Mouse (Mus musculus) right cerebral cortex, adult 18-20 months (tissue): ENCODE measurements around the gene Hes1.

Source experiments
- DNase-seq: peaks from one replicate; pipeline ENCODE4 v3.0.0; 2022; ENCODE audit warnings: mixed read lengths

Gene Hes1

GRCm38 (mm10) chr16:30052271-30052670 lies 11.9 kb upstream of the Hes1 start:
- DNase-seq: no peak

GRCm38 (mm10) chr16:30052839-30053511 lies 11.2 kb upstream of the Hes1 start:
- DNase-seq: no peak

- DNase-seq: no peak
These were observed 9.6 kb upstream of the Hes1 start for GRCm38 (mm10) chr16:30054541-30054940.

- no peak for DNase-seq
These were observed 8.8 kb upstream of the Hes1 start for GRCm38 (mm10) chr16:30055361-30055889.

GRCm38 (mm10) chr16:30055927-30056326 lies 8.3 kb upstream of the Hes1 start:
- no peak for DNase-seq

- DNase-seq: no peak
These were observed 7.3 kb upstream of the Hes1 start for GRCm38 (mm10) chr16:30056906-30057305.

GRCm38 (mm10) chr16:30058974-30059717 lies 5.0 kb upstream of the Hes1 start:
- DNase-seq: no peak

- DNase-seq: no peak
These were observed 3.8 kb upstream of the Hes1 start for GRCm38 (mm10) chr16:30060412-30060811.

- DNase-seq: no peak
These were observed 1.7 kb upstream of the Hes1 start for GRCm38 (mm10) chr16:30062242-30063030.

- DNase-seq: no peak
These were observed 883 bp upstream of the Hes1 start for GRCm38 (mm10) chr16:30063121-30063881.

GRCm38 (mm10) chr16:30064613-30065012 lies 429 bp downstream of the Hes1 start:
- DNase-seq: no peak

GRCm38 (mm10) chr16:30065077-30065476 lies 893 bp downstream of the Hes1 start:
- peak; percentile 88 for DNase-seq

- DNase-seq: peak; percentile 60
These were observed 1.5 kb downstream of the Hes1 start for GRCm38 (mm10) chr16:30065537-30066183.

- peak; percentile 61 for DNase-seq
These were observed 2.1 kb downstream of the Hes1 start for GRCm38 (mm10) chr16:30066184-30066851.

- DNase-seq: peak; percentile 85
These were observed 2.7 kb downstream of the Hes1 start for GRCm38 (mm10) chr16:30066852-30067301.

- no peak for DNase-seq
These were observed 4.1 kb downstream of the Hes1 start for GRCm38 (mm10) chr16:30068041-30069020.

- no peak for DNase-seq
These were observed 5.4 kb downstream of the Hes1 start for GRCm38 (mm10) chr16:30069580-30069949.

GRCm38 (mm10) chr16:30069950-30070770 lies 6.0 kb downstream of the Hes1 start:
- peak; percentile 78 for DNase-seq

GRCm38 (mm10) chr16:30070771-30071191 lies 6.6 kb downstream of the Hes1 start:
- DNase-seq: no peak
